Mouse (Mus musculus) intestine, embryonic 15.5 days (tissue): ENCODE data around the gene Sox5. TPM values are rescaled to one million over a fixed set of nuclear protein-coding genes. Genes with fewer than 3 reads are reported as not detected.

Source experiments
- ATAC-seq: fragments of 200-750 bp; cut with Nextera tagmentation; 2 replicates; pipeline ENCODE4 v1.8.0; 2017; ENCODE audit warnings: moderate TSS enrichment, moderate library complexity
- H3K27ac ChIP-seq: fragments of 300-500 bp; sonication (generic); 2 replicates; pipeline ENCODE4 v1.5.1; 2015; ENCODE audit warnings: mild to moderate bottlenecking, inconsistent platforms
- H3K27me3 ChIP-seq: fragments of 300-500 bp; sonication (generic); replicated peaks from 2 replicates; pipeline ENCODE4 v1.6.1; 2015; ENCODE audit warnings: inconsistent platforms
- H3K36me3 ChIP-seq: fragments of 300-500 bp; sonication (generic); 2 replicates; pipeline ENCODE4 v1.6.1; 2015; ENCODE audit warnings: inconsistent platforms
- H3K4me1 ChIP-seq: fragments of 300-500 bp; sonication (generic); replicated peaks from 2 replicates; pipeline ENCODE4 v1.6.1; 2015; ENCODE audit warnings: inconsistent platforms
- H3K4me2 ChIP-seq: fragments of 300-500 bp; sonication (generic); replicated peaks from 2 replicates; pipeline ENCODE4 v1.6.1; 2015; ENCODE audit warnings: mild to moderate bottlenecking, inconsistent platforms
- H3K4me3 ChIP-seq: fragments of 300-500 bp; sonication (generic); replicated peaks from 2 replicates; pipeline ENCODE4 v1.5.1; 2015; ENCODE audit warnings: inconsistent platforms
- H3K9ac ChIP-seq: fragments of 300-500 bp; sonication (generic); 2 replicates; pipeline ENCODE4 v1.6.1; 2015; ENCODE audit warnings: inconsistent platforms
- H3K9me3 ChIP-seq: fragments of 300-500 bp; sonication (generic); 2 replicates; pipeline ENCODE4 v1.6.1; 2016; ENCODE audit warnings: inconsistent platforms
- WGBS: fragments of 180-500 bp; shearing (Covaris S2); methylation state at CpG from one replicate; pipeline ENCODE4 v1.1.7; 2015; 5-methylcytosine and 5-hydroxymethylcytosine counted together
- polyA plus RNA-seq: library from polyadenylated mRNA; unstranded; fragments of >200 nt; fragmentation: Nextera tagmentation; extraction: Ambion mirVana; gene quantifications from 2 replicates; pipeline ENCODE4 v1.2.1, GENCODE M21; 2015

The Sox5 gene
- polyA plus RNA-seq, 1 experiment from 2014 or later = 12.9 TPM

DNA sequence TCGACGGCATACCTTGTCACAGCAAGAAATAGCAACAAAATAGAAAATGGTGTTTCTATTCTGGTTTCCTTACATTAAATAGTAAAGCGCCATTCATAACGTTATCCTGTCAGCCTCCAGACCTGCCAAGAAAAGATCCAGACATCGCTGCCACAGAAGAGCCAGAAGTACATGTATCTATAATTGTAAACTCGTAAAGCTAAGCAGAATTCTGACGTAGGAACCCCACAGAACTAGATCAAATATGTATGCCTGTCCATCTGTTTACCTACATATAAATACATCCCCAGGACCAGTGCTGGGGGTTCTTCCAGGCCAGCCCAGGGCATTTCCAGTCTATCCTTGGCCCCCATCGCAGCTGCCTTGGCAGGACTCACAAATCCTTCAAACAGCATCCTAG lies 265.9 kb downstream of the Sox5 start:
- no peaks in the 10 kb centered on the region for H3K9me3 ChIP-seq
- no peaks in the 10 kb centered on the region for H3K36me3 ChIP-seq
- ATAC-seq = no peak
- no peak overlapping the region for H3K4me2 ChIP-seq
- no peak overlapping the region for H3K27ac ChIP-seq
- H3K27me3 ChIP-seq = no peaks in the 10 kb centered on the region
- 0 out of 2 replicates have a peak, but pooled peaks cover 2% of the 10 kb centered on the region for H3K4me1 ChIP-seq
- no peak overlapping the region for H3K4me3 ChIP-seq
- H3K9ac ChIP-seq = no peak overlapping the region
- 56% methylated on average over 8 of the region's 8 CpGs for WGBS

DNA sequence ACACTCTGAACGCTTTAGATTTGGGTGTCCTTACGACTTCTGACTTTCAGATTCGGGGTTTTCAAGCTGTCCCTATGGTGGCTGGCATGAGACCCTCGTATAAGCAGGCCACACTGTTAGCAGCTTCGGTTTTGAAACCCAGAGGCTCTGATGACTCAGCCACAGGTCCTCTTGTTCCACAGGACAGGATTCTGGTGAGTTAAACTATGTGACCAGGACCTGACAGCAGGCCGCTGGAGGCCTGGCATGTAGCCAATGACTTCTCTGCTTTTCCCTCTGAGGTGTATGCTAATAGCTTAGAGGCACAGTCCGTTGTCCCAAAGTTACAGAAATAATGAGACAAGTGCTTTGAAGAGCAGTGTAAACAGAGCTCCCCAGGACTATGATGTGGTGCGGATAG lies 268.0 kb downstream of the Sox5 start:
- no peak overlapping the region for H3K4me3 ChIP-seq
- H3K4me2 ChIP-seq = no peak overlapping the region
- no peaks in the 10 kb centered on the region for H3K9me3 ChIP-seq
- H3K4me1 ChIP-seq = 0 out of 2 replicates have a peak, but pooled peaks cover 2% of the 10 kb centered on the region
- no peaks in the 10 kb centered on the region for H3K27me3 ChIP-seq
- H3K9ac ChIP-seq = no peak overlapping the region
- H3K27ac ChIP-seq = no peak overlapping the region
- no peak for ATAC-seq
- H3K36me3 ChIP-seq = no peaks in the 10 kb centered on the region
- WGBS = 64% methylated on average over 8 of the region's 8 CpGs

DNA sequence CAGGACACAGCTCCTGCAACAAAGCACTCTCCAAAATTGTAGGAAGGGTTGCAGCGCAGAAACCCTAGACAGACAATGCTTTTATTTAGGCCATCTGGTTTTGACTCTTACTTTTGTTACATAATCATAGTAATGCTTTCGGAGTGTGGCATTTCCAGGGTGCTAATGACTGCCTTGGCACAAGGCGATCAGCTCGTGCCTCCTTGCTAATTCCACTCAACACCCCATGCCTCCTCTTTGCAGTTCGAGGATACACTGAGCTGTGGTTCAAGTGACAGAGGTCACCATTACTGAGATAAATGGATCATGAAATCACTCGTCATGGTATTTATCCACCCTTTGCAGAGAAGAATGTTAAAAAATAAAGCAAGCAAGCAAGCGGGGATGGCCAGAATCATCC lies 269.9 kb downstream of the Sox5 start:
- Histone ChIP-seq H3K4me1 (0 out of 2 replicates have a peak, but pooled peaks cover 2% of the 10 kb centered on the region), H3K9ac (no peak overlapping the region), H3K36me3 (no peaks in the 10 kb centered on the region), H3K27me3 (no peaks in the 10 kb centered on the region), H3K27ac (no peak overlapping the region), H3K9me3 (no peaks in the 10 kb centered on the region), H3K4me2 (no peak overlapping the region), H3K4me3 (no peak overlapping the region)
- WGBS = 82% methylated on average over 7 of the region's 7 CpGs
- no peak for ATAC-seq

DNA sequence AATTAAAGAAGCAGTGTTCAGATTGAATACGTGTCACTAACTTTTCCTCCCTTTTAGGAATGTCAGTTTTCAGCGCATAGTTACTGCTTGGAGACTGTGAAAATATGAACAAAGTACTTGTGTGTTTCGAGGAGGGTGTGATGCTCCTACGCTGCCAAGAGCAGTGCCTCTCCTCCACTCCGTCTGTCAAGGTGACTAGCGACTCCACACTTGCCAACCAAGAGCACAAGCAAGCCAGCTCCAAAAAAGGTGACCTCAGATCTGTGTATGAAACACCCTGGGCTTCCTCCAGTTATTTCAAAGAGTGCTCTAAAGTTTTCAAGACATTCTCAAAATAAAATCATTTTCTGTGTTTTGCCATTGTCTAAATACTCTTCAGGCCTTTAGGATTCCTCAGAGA lies 271.6 kb downstream of the Sox5 start:
- no peak for ATAC-seq
- Histone ChIP-seq H3K9ac (no peak overlapping the region), H3K4me1 (no peaks in the 10 kb centered on the region), H3K9me3 (no peaks in the 10 kb centered on the region), H3K27me3 (no peaks in the 10 kb centered on the region), H3K4me3 (no peak overlapping the region), H3K27ac (no peak overlapping the region), H3K4me2 (no peak overlapping the region), H3K36me3 (no peaks in the 10 kb centered on the region)
- 81% methylated on average over 6 of the region's 6 CpGs for WGBS

DNA sequence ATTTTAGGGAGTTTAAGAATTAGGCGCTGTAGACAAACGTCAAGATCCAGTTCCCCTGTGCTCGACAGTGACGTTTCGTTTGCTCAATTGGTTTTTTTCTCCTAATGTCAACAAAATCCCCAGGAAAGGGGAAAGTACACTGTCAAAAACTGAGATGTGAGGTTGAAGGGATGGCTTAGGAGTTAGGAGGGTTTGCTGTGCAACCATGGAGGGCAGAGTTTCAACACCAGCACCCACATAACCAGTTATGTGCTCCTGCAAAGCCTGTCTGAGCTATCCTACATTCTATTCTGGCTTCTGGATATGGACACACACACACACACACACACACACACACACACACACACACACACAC lies 277.6 kb downstream of the Sox5 start:
- Histone ChIP-seq H3K9ac (no peak overlapping the region), H3K27ac (no peak overlapping the region), H3K36me3 (no peaks in the 10 kb centered on the region), H3K4me1 (no peaks in the 10 kb centered on the region), H3K9me3 (no peaks in the 10 kb centered on the region), H3K4me2 (no peak overlapping the region), H3K27me3 (no peaks in the 10 kb centered on the region), H3K4me3 (no peak overlapping the region)
- ATAC-seq = no peak
- 33% methylated on average over 5 of the region's 5 CpGs for WGBS

DNA sequence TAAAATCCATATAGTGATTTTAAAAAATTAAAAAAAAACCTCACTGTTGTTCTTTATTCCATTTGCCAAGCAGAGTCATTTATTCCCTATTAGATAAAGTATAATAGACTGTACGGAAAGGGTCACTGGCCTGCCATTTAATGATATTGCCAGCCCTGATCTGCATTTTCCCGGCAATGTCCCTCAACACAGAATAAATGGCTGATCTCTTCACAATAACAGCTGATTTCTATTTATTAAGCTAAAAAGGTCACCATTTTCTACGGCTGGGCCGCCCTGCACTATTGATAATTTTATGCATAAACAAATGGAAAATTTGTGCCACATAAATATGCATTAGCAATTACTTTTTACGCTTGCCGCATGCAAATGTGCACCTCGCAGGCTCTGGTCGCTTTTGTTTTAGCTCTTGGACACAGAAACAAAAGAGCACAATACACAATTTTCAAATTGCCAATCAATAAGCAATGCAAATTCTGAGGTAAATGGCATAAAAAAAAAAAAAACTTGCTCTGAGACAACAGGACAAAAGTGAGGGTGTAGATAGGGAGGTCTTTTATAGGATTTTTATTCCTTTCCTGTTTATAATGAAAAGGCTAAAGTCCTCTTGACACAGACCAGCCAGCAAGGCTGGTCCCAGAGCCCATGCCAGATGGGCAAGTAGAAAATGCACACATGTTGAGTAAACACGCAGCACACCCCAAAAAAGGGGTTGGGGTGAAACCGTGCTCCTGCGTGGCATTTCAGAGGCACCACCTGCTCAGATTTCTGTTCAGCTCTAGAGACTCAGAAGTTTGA lies 278.2 kb downstream of the Sox5 start:
- no peak overlapping the region for H3K4me3 ChIP-seq
- WGBS = 80% methylated on average over 11 of the region's 11 CpGs
- H3K27ac ChIP-seq = no peak overlapping the region
- no peaks in the 10 kb centered on the region for H3K9me3 ChIP-seq
- no peak overlapping the region for H3K4me2 ChIP-seq
- H3K27me3 ChIP-seq = no peaks in the 10 kb centered on the region
- H3K4me1 ChIP-seq = no peaks in the 10 kb centered on the region
- no peaks in the 10 kb centered on the region for H3K36me3 ChIP-seq
- H3K9ac ChIP-seq = no peak overlapping the region
- ATAC-seq = no peak

DNA sequence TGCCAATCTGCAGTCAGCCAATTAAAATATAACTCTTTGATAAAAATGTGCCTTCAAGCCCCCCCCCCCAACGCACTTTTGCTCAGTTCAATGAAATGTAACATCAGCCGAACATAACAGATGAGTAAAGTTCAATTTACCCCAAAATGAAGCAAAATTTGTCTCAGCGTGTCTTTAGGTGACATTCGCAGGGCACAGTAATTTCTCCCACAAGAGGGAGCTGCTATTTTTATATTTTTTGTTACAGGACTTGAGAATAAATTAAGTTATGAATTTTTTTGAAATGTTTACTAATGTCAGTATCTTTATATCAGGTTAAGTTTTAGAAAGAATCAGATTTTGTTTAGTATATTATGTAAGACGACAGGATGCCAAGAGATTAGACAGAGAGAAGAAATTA lies 280.3 kb downstream of the Sox5 start:
- Histone ChIP-seq H3K9me3 (no peaks in the 10 kb centered on the region), H3K27ac (no peak overlapping the region), H3K4me3 (no peak overlapping the region), H3K4me2 (no peak overlapping the region), H3K9ac (no peak overlapping the region), H3K4me1 (no peaks in the 10 kb centered on the region), H3K27me3 (no peaks in the 10 kb centered on the region), H3K36me3 (no peaks in the 10 kb centered on the region)
- WGBS = 87% methylated on average over 5 of the region's 5 CpGs
- no peak for ATAC-seq

DNA sequence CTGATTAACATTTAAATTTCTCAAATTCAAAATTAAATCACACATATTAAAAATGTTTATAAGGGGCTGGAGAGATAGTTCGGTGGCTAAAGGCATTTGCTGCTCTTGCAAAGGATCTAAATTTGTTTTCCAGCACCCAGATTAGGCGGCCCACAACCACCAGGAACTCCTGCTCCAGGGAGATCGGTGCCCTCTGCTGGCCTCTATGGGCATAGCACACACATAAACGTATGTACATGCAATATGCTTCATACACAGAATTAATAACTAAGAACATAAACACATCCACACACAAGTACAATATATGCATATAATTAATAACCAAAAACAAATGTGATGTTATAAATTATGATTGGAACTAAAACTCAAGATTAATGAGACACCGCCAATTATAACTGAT lies 283.6 kb downstream of the Sox5 start:
- Histone ChIP-seq H3K9ac (no peak overlapping the region), H3K4me3 (no peak overlapping the region), H3K9me3 (no peaks in the 10 kb centered on the region), H3K27ac (no peak overlapping the region), H3K27me3 (no peaks in the 10 kb centered on the region), H3K4me2 (no peak overlapping the region), H3K36me3 (no peaks in the 10 kb centered on the region), H3K4me1 (no peaks in the 10 kb centered on the region)
- no peak for ATAC-seq
- WGBS = 98% methylated on average over 5 of the region's 5 CpGs

DNA sequence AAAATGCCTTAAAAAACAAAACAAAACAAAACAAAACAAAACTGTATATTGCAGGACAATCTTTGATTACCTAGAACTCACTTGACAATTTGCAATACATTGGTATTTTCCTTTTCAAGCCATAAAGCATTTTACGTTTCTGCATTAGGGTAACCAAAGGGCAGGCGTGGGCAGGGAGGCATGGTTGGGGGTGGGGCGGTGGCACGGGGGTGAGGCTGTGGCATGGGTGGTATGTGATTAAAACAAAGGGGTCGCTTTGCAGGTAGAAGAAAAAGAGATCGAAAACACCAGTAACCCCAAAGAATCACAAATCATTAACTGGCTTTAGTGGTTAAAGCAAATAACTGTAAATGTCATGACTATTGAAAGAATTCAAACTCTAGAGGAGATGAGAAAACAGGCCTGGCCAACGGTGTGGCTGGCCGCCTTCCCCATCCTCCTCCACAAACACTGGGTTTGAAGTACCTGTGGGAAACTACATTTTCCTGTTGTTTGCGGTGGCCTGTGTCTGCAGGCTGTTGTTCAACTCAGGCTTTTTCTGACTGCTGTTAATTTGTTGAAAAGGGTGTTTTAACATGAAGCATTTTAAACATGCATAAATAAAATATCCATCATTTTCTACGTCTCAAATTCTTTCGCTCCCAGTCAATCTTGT lies 289.9 kb downstream of the Sox5 start:
- no peaks in the 10 kb centered on the region for H3K27me3 ChIP-seq
- no peak for ATAC-seq
- no peak overlapping the region for H3K9ac ChIP-seq
- H3K4me1 ChIP-seq = no peaks in the 10 kb centered on the region
- no peak overlapping the region for H3K4me2 ChIP-seq
- no peaks in the 10 kb centered on the region for H3K36me3 ChIP-seq
- no peak overlapping the region for H3K4me3 ChIP-seq
- no peaks in the 10 kb centered on the region for H3K9me3 ChIP-seq
- 42% methylated on average over 11 of the region's 11 CpGs for WGBS
- no peak overlapping the region for H3K27ac ChIP-seq

DNA sequence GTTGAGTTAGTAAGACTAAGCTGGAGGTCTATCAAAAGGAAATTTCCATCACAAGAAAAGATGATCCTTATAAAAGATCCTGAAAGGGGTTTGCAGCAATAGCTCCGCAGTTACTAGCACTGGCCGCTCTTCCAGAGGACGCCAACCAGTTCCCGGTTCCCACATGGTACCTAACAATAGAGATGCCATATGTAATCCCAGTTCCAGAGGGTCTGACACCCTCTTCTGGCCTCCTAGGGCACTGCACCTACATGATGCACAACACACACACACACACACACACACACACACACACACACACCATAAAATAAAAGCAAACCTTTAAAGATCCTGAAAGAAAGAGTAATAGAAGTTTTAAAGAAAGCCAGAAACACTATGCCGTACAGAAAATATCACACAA lies 290.9 kb downstream of the Sox5 start:
- Histone ChIP-seq H3K9ac (no peak overlapping the region), H3K4me1 (no peaks in the 10 kb centered on the region), H3K36me3 (no peaks in the 10 kb centered on the region), H3K4me2 (no peak overlapping the region), H3K27ac (no peak overlapping the region), H3K27me3 (no peaks in the 10 kb centered on the region), H3K4me3 (no peak overlapping the region), H3K9me3 (no peaks in the 10 kb centered on the region)
- no peak for ATAC-seq
- WGBS = 96% methylated on average over 5 of the region's 5 CpGs

DNA sequence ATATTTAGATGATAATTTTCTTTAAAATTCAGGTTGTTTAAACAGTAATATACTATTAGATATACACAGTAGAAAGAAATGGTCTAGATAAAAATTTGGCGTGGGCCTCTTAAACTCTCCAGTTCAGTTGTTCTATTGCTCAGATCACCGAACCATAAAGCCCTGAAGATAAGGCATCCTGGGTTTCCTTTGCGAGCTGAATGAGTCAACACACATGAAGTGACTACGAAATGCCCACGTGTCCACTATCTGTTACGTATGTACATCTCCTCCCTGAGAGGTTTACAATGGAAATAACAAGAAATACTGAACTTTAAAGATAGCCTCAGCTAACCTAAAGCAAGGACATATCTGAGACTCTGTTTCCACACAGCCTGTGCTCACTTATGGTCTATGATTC lies 296.2 kb downstream of the Sox5 start:
- Histone ChIP-seq H3K4me1 (no peaks in the 10 kb centered on the region), H3K4me2 (no peak overlapping the region), H3K36me3 (no peaks in the 10 kb centered on the region), H3K9ac (no peak overlapping the region), H3K27me3 (no peaks in the 10 kb centered on the region), H3K9me3 (no peaks in the 10 kb centered on the region), H3K27ac (no peak overlapping the region), H3K4me3 (no peak overlapping the region)
- 65% methylated on average over 6 of the region's 6 CpGs for WGBS
- no peak for ATAC-seq

DNA sequence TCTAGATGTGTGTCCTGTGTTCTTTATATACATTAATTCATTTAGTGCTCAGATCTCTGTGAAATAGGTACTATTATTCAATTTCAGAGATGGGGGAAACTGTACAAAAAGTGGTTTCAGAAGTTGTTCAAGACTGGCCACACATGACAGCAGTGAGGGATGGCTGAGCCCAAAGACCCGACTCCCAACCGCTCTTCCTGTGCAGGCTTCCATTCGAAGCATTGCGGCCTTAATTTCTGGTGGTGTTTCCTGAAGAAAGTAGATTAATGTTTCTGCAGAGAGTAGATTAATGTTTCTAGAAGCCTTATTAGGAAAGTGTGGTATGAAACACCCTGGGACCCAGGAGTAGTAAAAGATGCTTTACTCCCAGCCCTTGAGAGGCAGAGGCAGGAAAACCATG lies 298.6 kb downstream of the Sox5 start:
- 79% methylated on average over 4 of the region's 4 CpGs for WGBS
- Histone ChIP-seq H3K9me3 (no peaks in the 10 kb centered on the region), H3K4me2 (no peak overlapping the region), H3K9ac (no peak overlapping the region), H3K27me3 (no peaks in the 10 kb centered on the region), H3K36me3 (no peaks in the 10 kb centered on the region), H3K4me3 (no peak overlapping the region), H3K27ac (no peak overlapping the region), H3K4me1 (no peaks in the 10 kb centered on the region)
- ATAC-seq = no peak
